Mouse (Mus musculus) heart, embryonic 11.5 days (tissue): ENCODE results near the gene Slc43a1. TPM values are rescaled to one million over a fixed set of nuclear protein-coding genes. Genes with fewer than 3 reads are reported as not detected.

Experiments used
- ATAC-seq: fragments of 200-750 bp; cut with Nextera tagmentation; replicated peaks from 2 replicates; pipeline ENCODE4 v1.8.0; 2017; ENCODE audit warnings: moderate library complexity; ENCODE audit not compliant: insufficient number of reproducible peaks, low FRiP score, low TSS enrichment
- H3K27ac ChIP-seq: fragments of 300-500 bp; sonication (generic); 2 replicates; pipeline ENCODE4 v1.5.1; 2014; ENCODE audit warnings: mild to moderate bottlenecking, low read depth, low read length
- H3K27me3 ChIP-seq: fragments of 300-500 bp; sonication (generic); 2 replicates; pipeline ENCODE4 v1.6.1; 2014; ENCODE audit warnings: mild to moderate bottlenecking, low read length, mixed read lengths; ENCODE audit not compliant: control insufficient read depth, insufficient read depth
- H3K36me3 ChIP-seq: fragments of 300-500 bp; sonication (generic); 2 replicates; pipeline ENCODE4 v1.6.1; 2014; ENCODE audit warnings: mild to moderate bottlenecking, low read length, moderate library complexity, mixed read lengths; ENCODE audit not compliant: control insufficient read depth, insufficient read depth
- H3K4me1 ChIP-seq: fragments of 300-500 bp; sonication (generic); 2 replicates; pipeline ENCODE4 v1.6.1; 2014; ENCODE audit warnings: low read length; ENCODE audit not compliant: control insufficient read depth, insufficient read depth
- H3K4me2 ChIP-seq: fragments of 300-500 bp; sonication (generic); 2 replicates; pipeline ENCODE4 v1.6.1; 2014; ENCODE audit warnings: mild to moderate bottlenecking, moderate library complexity
- H3K4me3 ChIP-seq: fragments of 300-500 bp; sonication (generic); 2 replicates; pipeline ENCODE4 v1.5.1; 2014; ENCODE audit warnings: low read depth, low read length
- H3K9ac ChIP-seq: fragments of 300-500 bp; sonication (generic); 2 replicates; pipeline ENCODE4 v1.6.1; 2014; ENCODE audit warnings: mild to moderate bottlenecking, low read depth, low read length, moderate library complexity
- H3K9me3 ChIP-seq: fragments of 300-500 bp; sonication (generic); replicated peaks from 2 replicates; pipeline ENCODE4 v1.6.1; 2016; ENCODE audit warnings: low read length; ENCODE audit not compliant: control insufficient read depth
- WGBS: fragments of 180-500 bp; shearing (Covaris S2); extraction: QIAGEN DNeasy Blood & Tissue Kit; methylation state at CpG from one replicate; pipeline ENCODE4 v1.1.7; 2014; ENCODE audit not compliant: insufficient replicate concordance; 5-methylcytosine and 5-hydroxymethylcytosine counted together
- polyA plus RNA-seq: library from polyadenylated mRNA; unstranded; fragments of >200 nt; fragmentation: Nextera tagmentation; extraction: Ambion mirVana; gene quantifications from 2 replicates; pipeline ENCODE4 v1.2.1, GENCODE M21; 2014

The Slc43a1 gene
- polyA plus RNA-seq, 1 experiment from 2014 or later: 41.4 TPM

- H3K4me3 ChIP-seq: peak overlapping the region; percentile 20; the same call in 1 of the 2 replicates
- H3K27me3 ChIP-seq: peaks cover 85% of the 10 kb centered on the region
- H3K27ac ChIP-seq: no peak overlapping the region
- H3K4me1 ChIP-seq: peaks cover 24% of the 10 kb centered on the region
- H3K4me2 ChIP-seq: peak overlapping the region; percentile 52
- H3K9ac ChIP-seq: no peak overlapping the region
- 2% methylated on average over 6 of the region's 6 CpGs for WGBS
- no peaks in the 10 kb centered on the region for H3K36me3 ChIP-seq
- no peaks in the 10 kb centered on the region for H3K9me3 ChIP-seq
- no peak for ATAC-seq
Measured at GRCm38 (mm10) chr2:84883084-84883483, 44.4 kb downstream of the Slc43a1 start.

DNA sequence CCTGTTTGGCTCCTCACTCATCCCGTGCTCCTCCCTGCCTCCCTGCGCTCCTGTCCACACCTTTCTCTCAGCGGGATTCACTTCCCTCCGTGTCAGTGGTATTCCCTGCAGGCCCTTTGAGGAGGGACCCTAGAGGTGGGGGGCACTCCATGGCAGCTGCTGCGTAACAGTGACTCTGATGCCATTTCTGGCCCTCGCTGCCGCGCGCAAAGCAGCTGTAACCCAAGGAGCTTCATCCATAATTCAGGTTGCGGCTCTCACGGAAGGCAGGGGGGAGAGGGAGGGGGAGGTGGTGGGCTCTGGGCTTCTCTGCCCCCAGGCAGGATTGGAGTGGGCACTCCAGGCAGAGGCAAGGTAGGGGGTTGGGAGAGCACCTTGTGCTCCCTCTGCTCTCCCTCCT is 44.9 kb downstream of the Slc43a1 start:
- no peak for ATAC-seq
- Histone ChIP-seq H3K9ac (no peak overlapping the region), H3K4me2 (peak overlapping the region; percentile 52), H3K9me3 (no peaks in the 10 kb centered on the region), H3K36me3 (no peaks in the 10 kb centered on the region), H3K27ac (no peak overlapping the region), H3K4me3 (peak overlapping the region; percentile 20; the same call in 1 of the 2 replicates), H3K4me1 (peaks cover 25% of the 10 kb centered on the region), H3K27me3 (peaks cover 89% of the 10 kb centered on the region)
- 5% methylated on average over 11 of the region's 11 CpGs for WGBS

- Histone ChIP-seq H3K4me2 (no peak overlapping the region), H3K9me3 (no peaks in the 10 kb centered on the region), H3K27ac (no peak overlapping the region), H3K4me1 (peaks cover 29% of the 10 kb centered on the region), H3K27me3 (peaks cover 90% of the 10 kb centered on the region), H3K9ac (no peak overlapping the region), H3K4me3 (no peak overlapping the region), H3K36me3 (no peaks in the 10 kb centered on the region)
- 56% methylated on average over 4 of the region's 4 CpGs for WGBS
- no peak for ATAC-seq
Measured at GRCm38 (mm10) chr2:84883942-84884341, 45.3 kb downstream of the Slc43a1 start.

DNA sequence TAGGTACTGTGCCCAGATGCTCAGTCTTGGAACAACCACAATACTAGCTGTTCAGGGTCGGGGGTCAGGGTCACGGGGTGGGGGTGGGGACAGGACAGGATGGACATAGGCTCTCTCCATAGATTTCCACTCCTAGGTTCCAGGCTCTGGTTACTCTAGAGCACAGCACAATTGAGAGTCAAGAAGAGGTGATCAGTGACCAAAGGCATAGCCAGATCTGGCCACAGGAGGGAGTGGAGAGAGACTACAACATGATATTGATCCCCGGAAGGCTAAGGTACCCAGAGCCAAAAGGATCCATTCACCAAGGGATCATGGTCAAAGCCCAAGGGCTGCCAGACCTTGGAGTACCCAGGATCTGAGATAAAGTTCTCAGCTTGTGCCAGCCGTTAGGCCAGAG is 46.0 kb downstream of the Slc43a1 start:
- H3K4me2 ChIP-seq: no peak overlapping the region
- WGBS: 38% methylated on average over 4 of the region's 4 CpGs
- H3K36me3 ChIP-seq: no peaks in the 10 kb centered on the region
- H3K4me3 ChIP-seq: no peak overlapping the region
- no peak for ATAC-seq
- no peak overlapping the region for H3K9ac ChIP-seq
- no peak overlapping the region for H3K27ac ChIP-seq
- peaks cover 97% of the 10 kb centered on the region for H3K27me3 ChIP-seq
- no peaks in the 10 kb centered on the region for H3K9me3 ChIP-seq
- peaks cover 34% of the 10 kb centered on the region for H3K4me1 ChIP-seq

- ATAC-seq: no peak
- H3K9me3 ChIP-seq: no peaks in the 10 kb centered on the region
- H3K36me3 ChIP-seq: no peaks in the 10 kb centered on the region
- H3K27me3 ChIP-seq: peaks cover 94% of the 10 kb centered on the region
- WGBS: 10% methylated on average over 21 of the region's 23 CpGs
- H3K4me2 ChIP-seq: no peak overlapping the region; the same call in 1 of the 2 replicates
- no peak overlapping the region for H3K27ac ChIP-seq
- H3K4me1 ChIP-seq: peaks cover 34% of the 10 kb centered on the region
- no peak overlapping the region for H3K9ac ChIP-seq
- H3K4me3 ChIP-seq: peak overlapping the region; percentile 60; the same call in 1 of the 2 replicates
Measured at GRCm38 (mm10) chr2:84885084-84886055, 46.7 kb downstream of the Slc43a1 start.

- Histone ChIP-seq H3K27ac (no peak within 1 kb of the TSS), H3K4me3 (peak within 1 kb of the TSS; percentile 60), H3K9me3 (no peaks in the 10 kb centered on the region), H3K36me3 (no peaks in the 10 kb centered on the region), H3K4me1 (peaks cover 34% of the 10 kb centered on the region), H3K27me3 (peaks cover 89% of the 10 kb centered on the region), H3K4me2 (peak within 1 kb of the TSS; percentile 72), H3K9ac (peak within 1 kb of the TSS; percentile 49; the same call in 1 of the 2 replicates)
- WGBS: 1% methylated on average over 31 of the region's 35 CpGs
- 0 out of 2 replicates have a peak, but pooled peaks have one; percentile 2 for ATAC-seq
Measured at GRCm38 (mm10) chr2:84886234-84886731, 47.6 kb downstream of the Slc43a1 start, which contains the start of gene Rtn4rl2. Gene Rtn4rl2 (minus strand): TSS chr2:84886710.

- Histone ChIP-seq H3K9me3 (no peaks in the 10 kb centered on the region), H3K4me3 (peak overlapping the region; percentile 60), H3K4me2 (peak overlapping the region; percentile 72), H3K4me1 (peaks cover 34% of the 10 kb centered on the region), H3K27ac (no peak overlapping the region), H3K27me3 (peaks cover 83% of the 10 kb centered on the region), H3K9ac (peak overlapping the region; percentile 49; the same call in 1 of the 2 replicates), H3K36me3 (no peaks in the 10 kb centered on the region)
- ATAC-seq: 0 out of 2 replicates have a peak, but pooled peaks have one; percentile 12
- WGBS: under 1% methylated on average over 34 of the region's 39 CpGs
Measured at GRCm38 (mm10) chr2:84886821-84887281, 48.2 kb downstream of the Slc43a1 start.

- no peak for ATAC-seq
- Histone ChIP-seq H3K4me3 (peak overlapping the region; percentile 60), H3K27me3 (peaks cover 80% of the 10 kb centered on the region), H3K4me2 (peak overlapping the region; percentile 72), H3K4me1 (peaks cover 33% of the 10 kb centered on the region), H3K9ac (no peak overlapping the region), H3K27ac (no peak overlapping the region), H3K9me3 (no peaks in the 10 kb centered on the region), H3K36me3 (no peaks in the 10 kb centered on the region)
- under 1% methylated on average over 58 of the region's 58 CpGs for WGBS
Measured at GRCm38 (mm10) chr2:84887411-84888271, 49.0 kb downstream of the Slc43a1 start.
